Mouse (Mus musculus): ENCODE data around the gene Rbfox3.

DNA sequence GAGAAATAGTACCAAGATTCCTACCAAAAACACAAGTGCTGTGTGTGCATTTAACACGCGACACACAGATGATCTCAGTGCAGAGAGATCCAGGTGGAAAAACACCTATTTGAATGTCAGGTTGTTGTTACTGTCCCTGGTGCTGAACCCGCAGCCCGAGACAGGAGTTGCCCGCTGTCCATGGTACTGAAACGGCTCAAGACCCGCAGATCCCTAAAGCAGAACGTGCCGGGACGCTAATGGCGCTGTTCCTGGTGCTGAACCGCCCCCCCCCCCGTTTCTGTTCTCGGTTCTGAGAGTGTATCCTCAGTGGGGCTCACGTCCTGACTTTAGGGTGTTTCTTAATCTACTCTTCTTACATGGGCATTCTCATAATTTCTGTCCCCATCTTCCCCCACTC, 326.6 kb downstream of the Rbfox3 start:
- TF ChIP-seq TAL1 (conservative IDR thresholded peaks at IDR 0.05; ENCODE audit: low read depth, low read length) = no peak
- TF ChIP-seq CTCF (IDR thresholded peaks at IDR 0.05; ENCODE audit: low read depth, low read length) = no peak

Data from G1E (cell line).